Mouse (Mus musculus) Muller cell, postnatal 12 days (primary cell): ENCODE measurements around the gene Abhd5.

Experiments used
- DNase-seq: peaks from one replicate; pipeline ENCODE4 v3.0.0-alpha.2; 2015; ENCODE audit errors: inconsistent ontology term

Gene Abhd5

DNA sequence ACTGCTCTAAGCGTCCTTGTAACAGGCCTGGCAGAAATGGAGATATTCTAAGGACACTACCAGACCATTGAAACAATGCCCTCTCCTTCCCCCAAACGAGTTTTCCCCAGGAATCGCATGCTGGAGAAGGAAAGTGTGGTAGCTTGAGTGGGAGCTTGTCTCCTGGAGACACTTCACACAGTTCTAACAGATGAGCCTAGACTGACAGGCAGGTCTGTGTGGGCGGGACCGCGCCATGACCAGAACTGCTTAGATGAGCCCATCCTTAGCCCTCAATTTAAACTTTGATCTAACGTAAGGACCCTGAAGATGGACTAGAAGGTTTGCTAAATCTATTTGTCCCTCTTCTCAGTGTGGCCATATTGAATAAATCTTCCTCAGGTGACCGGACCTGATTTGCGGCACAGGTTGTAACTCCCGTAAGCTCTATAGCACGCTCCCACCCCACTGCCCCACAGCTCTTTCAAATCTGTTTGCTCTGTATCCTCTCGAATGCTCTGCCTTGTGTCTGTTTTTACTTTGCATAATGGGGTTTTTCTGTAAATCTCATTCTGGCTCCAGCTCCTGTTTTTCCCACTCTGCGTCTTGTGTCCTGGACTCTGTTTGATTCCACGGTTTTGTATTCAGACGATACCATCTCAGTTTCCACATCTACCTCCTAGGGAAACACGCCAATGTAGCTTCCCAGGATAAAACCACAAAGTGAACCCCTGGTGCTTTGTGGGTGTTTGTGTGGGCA, 59.2 kb downstream of the Abhd5 start:
- DNase-seq: no peak

DNA sequence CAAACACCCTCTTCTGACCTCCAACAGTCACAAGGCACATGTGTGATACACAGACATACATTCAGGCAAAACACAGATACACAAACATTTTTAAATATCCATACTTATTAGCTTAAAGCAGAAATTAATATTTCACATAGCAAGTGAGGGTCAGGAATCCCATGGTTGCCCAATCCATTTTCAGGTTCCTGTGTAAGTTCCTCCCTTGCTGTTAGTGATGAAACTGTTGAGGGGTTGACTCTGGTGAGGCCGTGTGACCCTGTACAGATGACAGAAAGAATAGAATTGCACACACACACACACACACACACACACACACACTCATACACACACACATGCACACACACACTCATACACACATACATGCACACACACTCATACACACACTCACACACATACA, 63.2 kb downstream of the Abhd5 start:
- no peak for DNase-seq

DNA sequence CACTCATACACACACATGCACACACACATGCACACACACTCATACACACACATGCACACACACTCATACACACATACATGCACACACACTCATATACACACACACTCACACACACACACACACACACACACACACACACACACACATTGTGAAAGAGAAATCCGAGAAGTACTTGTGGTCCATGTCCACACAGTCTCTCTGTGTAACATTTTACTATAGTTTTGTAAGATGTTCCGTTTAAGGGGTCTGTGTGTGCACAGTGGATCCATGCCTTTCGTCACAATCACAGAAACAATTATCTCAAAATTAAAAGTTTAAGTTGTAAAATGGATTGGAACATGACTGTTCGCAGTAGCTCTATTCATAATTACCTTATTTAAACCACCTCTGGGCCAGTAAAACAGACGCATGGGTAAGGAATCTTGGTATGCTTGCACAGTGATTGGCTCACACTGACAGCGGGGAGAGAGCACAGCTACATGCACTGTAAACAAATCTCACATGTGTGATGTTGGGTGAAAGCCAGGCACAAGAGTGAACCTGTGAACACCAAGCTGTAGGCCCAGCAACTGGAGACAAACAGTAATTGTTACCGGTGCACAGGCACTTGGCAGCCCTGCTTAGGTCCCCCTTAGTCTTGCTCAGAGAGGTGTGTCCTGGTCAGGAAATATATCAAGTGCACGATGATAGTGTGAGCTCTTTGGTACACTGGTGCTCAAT, 63.8 kb downstream of the Abhd5 start:
- no peak for DNase-seq

DNA sequence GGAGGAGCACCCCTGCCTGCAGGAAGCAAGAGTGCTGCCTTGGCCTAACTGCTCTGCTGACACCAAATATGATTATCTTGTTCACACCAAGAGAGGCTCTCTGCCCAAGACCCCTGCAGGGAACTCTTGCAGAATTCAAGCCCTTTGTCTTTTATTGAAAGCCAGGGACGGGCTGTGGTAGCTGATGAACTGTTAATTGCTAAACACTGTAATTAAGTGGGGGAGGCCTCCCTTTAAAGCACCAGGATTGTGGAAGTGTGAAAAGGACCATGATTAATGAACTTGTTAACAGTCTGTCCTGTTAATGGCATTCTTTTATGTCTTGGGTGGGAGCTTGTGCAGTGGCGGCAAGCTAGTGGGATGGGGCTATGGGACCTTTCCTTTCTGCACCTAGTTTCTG, 65.2 kb downstream of the Abhd5 start:
- DNase-seq: peak; percentile 8

DNA sequence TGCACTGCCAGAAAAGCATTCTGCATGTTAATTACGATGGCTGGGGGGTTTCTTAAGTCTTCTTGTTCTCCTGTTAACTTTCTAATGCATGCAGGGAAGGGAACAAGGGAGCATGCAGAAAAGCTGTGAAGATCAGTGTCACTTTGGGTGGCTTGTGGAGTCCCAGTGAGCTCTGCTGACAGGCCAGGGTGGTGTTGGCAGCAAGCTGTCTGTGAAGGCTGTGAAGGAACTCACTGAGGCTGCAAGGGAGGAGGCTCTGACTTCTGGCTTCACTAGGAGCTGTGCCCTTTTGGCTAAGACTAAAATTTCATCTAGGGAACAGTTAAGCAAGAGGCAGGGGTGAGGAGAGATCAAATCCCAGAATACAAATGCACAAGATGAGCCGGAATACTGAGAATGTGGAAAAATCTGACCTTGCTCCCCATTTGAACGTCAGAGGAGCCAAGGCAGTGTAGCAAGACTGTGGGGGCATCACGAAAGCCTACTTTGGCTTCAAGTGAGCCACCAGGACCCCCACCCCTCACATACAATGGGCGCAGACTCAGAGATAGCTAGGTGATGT, 68.9 kb downstream of the Abhd5 start:
- no peak for DNase-seq

DNA sequence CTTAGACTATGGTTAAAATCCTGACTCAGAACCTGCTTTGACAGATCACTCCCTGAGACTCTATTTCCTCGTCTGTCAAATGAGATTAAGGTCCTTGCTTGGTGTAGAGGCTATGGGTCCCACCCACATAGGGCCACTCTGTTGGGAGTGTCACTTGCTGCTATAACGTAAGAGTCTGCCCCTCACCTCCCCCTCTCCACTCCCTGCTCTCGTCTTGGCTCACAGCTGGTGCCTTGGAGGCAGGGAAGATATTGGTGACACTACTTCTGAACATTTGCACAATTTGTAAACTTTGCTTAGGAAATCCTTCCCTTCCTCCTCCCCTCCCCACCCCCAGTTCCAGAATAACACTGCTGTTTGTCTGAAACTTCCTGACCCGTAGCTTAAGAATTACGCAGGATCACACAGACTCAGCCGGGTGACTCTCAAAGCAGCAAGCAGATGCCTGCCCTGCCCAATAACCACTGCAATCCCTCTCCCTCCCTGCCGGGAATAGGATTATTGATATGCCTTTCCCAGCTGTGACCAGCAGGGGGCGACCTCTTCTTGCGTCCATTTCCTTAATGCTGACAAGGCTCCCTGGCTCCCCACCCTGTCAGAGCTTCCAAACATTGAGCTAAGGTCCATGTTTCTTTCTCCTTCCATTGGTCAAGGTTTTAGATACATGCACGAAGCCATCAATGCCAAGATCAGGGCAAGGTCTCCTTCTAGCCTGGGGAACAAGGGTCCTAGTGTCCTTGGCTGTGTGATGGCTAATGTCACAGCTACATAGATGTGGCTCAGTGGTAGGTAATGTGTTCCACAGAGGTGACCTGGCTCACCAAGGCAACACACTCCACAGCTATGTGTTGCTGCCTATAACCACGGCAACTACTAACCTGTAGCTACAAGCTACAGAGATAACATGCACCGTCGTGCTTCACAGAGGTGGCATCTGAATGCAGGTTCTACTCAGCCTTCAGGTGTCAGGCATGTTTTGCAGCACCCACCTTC, 69.7 kb downstream of the Abhd5 start:
- DNase-seq: peak; percentile 73

DNA sequence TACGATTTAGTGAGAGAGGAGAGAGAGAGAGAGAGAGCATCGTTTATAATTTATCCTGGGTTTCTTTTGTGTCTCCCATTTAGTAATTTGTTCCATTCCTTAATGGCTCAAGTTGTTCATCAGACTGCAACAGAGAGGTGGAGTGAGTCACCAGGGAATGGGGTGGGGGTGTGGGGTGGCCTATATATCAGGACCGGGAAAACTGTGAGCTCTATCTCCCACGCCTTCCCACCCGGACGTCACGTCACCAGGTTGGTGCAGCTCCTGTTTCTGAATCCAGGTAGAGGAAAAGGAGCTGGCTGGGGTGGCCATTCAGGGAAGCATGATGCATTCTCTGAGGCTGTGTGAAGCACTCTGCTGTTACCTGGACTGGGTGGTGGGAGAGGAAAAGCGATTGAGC, 70.5 kb downstream of the Abhd5 start:
- DNase-seq: peak; percentile 30

DNA sequence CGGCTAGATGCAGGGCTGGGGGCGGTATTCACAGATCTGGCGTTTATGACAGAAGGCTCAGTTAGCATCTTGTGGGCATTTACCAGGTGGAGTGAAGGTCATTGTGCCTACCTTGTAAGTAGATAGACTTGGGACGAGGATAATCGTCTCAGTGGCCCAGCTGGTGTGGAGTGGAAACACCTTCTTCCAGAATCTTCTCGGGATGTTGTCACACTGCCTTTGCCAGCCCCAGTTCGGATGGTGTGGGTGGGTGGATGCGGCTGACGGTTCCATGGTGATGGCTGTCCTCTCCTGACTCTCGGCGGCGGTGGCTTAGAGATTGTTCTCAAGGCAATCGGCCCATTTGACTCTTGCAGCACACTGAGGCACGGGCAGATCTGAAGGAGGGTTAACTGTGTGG, 71.3 kb downstream of the Abhd5 start:
- no peak for DNase-seq

DNA sequence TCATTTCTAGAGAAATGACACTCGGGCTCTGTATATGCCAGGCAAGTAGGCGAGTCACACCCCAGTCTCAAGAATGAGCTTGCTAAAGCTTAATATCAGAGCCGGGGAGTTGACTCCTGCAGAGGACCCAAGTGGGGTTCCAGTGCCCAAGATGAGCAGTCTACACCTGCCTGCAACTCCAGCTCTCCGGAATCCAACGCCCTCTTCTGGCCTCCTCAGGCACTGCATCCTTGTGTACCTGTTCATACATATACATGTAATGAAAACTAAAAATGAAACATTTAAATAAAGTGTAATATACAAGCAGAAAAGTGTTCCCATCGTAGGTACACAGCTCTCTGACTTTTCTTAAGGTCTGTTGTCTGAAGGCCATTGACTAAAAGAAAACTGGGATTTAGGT, 71.7 kb downstream of the Abhd5 start:
- DNase-seq: no peak

DNA sequence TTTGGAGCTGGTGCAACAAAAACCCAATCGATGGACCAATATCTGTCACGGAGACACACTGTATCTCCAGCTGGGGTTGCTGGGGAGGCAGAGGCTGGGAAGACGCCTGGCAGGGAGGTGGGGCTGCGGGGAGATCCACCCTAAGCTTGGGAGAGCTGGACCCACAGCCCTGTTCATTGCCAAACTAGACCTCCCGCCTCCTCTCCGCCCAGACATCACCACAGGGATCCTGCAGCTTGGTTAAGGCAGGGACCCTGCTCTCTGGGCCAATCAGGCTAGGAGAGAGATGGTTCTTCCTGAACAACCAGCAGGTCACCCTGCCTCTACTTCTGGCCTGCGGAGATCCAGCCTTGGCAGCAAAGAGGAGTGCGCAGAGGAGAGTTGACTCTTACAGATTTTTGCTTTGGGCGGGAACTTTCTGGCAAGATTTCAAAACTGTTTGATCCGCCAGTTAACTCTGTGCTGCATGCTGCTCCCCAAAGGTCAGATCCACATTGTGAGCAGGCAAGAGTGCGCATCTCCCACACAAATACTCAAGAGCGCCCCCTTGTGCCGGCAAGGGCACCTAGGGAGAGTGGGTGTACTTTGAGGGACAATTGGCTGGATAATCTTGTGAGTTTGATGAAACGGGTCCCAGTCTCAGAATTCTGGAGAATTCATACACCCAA, 73.7 kb downstream of the Abhd5 start:
- DNase-seq: no peak

DNA sequence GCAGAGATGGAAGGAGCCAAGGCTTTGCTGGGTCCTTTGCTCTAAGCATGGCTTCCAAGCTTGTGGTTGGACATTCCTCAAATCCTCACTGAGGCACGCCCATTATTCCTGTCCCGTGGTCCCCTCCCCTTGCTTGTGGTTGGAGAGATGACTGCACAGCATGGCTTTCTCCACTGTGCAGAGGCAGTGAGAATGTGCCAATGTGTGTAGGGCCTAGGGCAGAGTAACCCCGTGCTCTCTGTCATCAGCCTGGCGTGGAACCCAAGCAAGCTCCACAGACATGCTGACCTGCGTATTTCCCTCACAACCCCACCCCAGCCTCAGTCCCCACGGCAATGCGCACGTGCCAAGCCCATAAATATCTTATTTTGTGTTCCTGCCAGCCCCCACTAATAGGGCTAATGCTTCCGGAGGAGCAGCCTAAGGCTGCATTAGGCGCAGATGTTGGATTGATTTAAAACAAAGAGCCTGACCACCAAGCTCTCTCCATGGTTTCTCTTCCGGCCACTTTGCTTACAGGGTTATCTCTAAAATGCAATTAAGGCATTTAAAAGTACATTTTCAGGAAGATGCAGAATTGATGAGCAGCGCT, 77.7 kb downstream of the Abhd5 start:
- DNase-seq: peak; percentile 35

DNA sequence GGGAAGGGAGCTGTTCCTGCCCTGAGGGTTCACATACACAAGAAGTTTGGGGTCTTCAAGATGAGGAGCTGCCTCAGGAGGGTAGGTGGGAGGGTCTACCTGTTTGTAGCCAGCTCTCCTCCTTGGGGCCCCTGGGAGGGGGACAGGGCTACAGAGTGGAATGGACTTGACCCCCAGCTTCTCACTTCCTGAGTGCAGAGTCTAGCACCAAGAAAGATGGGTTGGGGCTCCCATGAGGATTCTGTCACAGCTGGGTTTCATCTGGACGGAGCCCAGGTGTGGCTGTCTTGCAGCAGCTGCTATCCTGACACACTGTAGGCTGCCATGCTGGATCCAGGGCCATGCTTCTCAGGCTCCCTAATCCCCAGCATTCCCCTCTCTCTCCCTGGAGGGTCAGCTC, 78.3 kb downstream of the Abhd5 start:
- no peak for DNase-seq
